Mouse (Mus musculus): ENCODE data around the gene Plppr3. TPM values are rescaled to one million over a fixed set of nuclear protein-coding genes. Genes with fewer than 3 reads are reported as not detected.

Gene Plppr3
- polyA plus RNA-seq, 1 experiment from 2014 or later, result 131 TPM

- H3K36me3 ChIP-seq (ENCODE audit: control insufficient read depth, insufficient read depth, low read length), result no peaks in the 10 kb centered on the region
- ATAC-seq (replicated peaks; ENCODE audit: low FRiP score) (no peak), DNase-seq (ENCODE audit: low spot score) (no peak)
- H3K27me3 ChIP-seq (ENCODE audit: control insufficient read depth, insufficient read depth, low read length), result no peaks in the 10 kb centered on the region
- H3K9ac ChIP-seq (ENCODE audit: low read length), result no peak overlapping the region
- no peak overlapping the region for H3K27ac ChIP-seq (ENCODE audit: low read depth, low read length)
- H3K4me2 ChIP-seq (ENCODE audit: low read depth, low read length, severe bottlenecking), result no peak overlapping the region
- peaks cover under 1% of the 10 kb centered on the region for H3K4me1 ChIP-seq (replicated peaks; ENCODE audit: control insufficient read depth, insufficient read depth, low read length)
- H3K9me3 ChIP-seq (ENCODE audit: control insufficient read depth, low read length), result no peaks in the 10 kb centered on the region
- no peak overlapping the region for H3K4me3 ChIP-seq (ENCODE audit: low read depth, low read length)
- 73% methylated on average over 5 of the region's 5 CpGs for WGBS
These were observed 27.9 kb downstream of the Plppr3 start for GRCm38 (mm10) chr10:79846553-79846952.

- Histone ChIP-seq H3K4me3 (ENCODE audit: low read depth, low read length) (no peak overlapping the region), H3K9me3 (ENCODE audit: control insufficient read depth, low read length) (no peaks in the 10 kb centered on the region), H3K4me2 (ENCODE audit: low read depth, low read length, severe bottlenecking) (no peak overlapping the region), H3K27me3 (ENCODE audit: control insufficient read depth, insufficient read depth, low read length) (no peaks in the 10 kb centered on the region), H3K9ac (ENCODE audit: low read length) (no peak overlapping the region), H3K36me3 (ENCODE audit: control insufficient read depth, insufficient read depth, low read length) (no peaks in the 10 kb centered on the region), H3K27ac (ENCODE audit: low read depth, low read length) (no peak overlapping the region), H3K4me1 (replicated peaks; ENCODE audit: control insufficient read depth, insufficient read depth, low read length) (peaks cover 6% of the 10 kb centered on the region; the same call in 1 of the 2 replicates)
- DNase-seq (ENCODE audit: low spot score) (no peak), ATAC-seq (replicated peaks; ENCODE audit: low FRiP score) (no peak)
- 82% methylated on average over 6 of the region's 6 CpGs for WGBS
These were observed 31.0 kb downstream of the Plppr3 start for GRCm38 (mm10) chr10:79843476-79843875.

DNA sequence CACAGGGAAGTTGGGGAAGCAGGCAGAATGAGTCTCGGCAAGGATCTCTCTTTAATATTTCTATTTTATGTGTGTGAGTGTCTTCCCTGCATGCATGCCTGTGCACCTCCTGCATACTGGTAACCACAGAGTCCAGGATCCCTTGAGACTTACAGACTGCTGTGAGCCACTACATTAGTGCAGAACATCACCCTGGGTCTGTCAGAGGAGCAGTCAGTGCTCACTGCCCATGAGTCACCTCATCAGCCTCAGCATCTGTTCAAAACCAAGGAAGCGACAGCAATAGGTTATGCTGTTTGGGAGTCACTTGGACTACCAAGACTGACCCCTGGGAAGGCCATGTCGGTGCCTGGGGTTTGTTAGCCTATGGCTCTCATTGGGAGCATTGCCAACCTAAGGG is 32.1 kb downstream of the Plppr3 start:
- no peak overlapping the region for H3K4me3 ChIP-seq (ENCODE audit: low read depth, low read length)
- ATAC-seq (replicated peaks; ENCODE audit: low FRiP score), result no peak
- no peaks in the 10 kb centered on the region for H3K36me3 ChIP-seq (ENCODE audit: control insufficient read depth, insufficient read depth, low read length)
- no peak overlapping the region for H3K4me2 ChIP-seq (ENCODE audit: low read depth, low read length, severe bottlenecking)
- H3K27me3 ChIP-seq (ENCODE audit: control insufficient read depth, insufficient read depth, low read length), result no peaks in the 10 kb centered on the region
- 73% methylated on average over 3 of the region's 3 CpGs for WGBS
- no peak overlapping the region for H3K27ac ChIP-seq (ENCODE audit: low read depth, low read length)
- no peak overlapping the region for H3K9ac ChIP-seq (ENCODE audit: low read length)
- DNase-seq (ENCODE audit: low spot score), result no peak
- no peaks in the 10 kb centered on the region for H3K9me3 ChIP-seq (ENCODE audit: control insufficient read depth, low read length)
- peaks cover 6% of the 10 kb centered on the region; the same call in 1 of the 2 replicates for H3K4me1 ChIP-seq (replicated peaks; ENCODE audit: control insufficient read depth, insufficient read depth, low read length)

DNA sequence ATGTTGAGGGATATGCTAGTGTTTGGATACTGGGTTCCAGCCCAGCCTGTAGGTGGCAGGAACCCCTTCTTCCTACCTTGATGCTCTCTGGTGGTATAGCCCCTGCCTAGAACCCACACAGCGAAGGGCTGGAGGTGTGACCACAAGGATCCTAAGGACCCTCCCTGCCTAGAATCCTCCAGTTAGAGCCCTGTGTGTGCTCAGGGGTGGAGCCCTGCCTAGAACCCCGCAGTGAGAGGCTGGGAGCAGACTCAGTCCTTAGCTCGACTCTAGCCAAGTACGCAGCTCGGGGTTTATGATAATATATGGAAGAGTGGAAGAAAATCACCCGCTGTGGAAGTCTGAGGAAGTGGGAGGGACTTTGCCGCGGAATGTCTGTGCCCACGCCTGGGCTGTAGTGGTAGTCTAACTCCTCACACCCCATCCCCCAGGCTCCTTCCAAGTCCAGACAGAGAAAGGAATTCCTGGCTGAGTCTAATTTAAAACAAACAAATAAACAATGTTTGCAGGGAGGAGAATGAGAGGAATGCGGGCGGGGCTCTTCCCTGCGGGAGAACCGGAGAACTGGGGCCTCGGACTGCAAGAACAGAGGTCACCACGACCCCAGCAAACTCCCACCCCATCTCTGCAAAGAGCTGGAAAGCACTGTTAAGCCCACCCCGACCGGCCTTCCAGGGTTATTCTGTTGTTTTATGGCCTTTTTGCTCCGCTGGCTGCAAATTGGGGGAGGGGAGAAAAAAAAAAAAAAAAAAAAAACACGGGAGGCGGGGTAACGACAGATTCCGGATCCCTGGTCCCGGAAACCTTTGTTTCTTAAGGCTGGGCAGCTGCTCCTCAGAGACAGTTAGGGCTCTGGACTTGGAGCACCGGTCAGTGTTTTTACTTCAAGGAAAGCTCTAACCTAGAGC is 33.5 kb downstream of the Plppr3 start:
- H3K4me3 ChIP-seq (ENCODE audit: low read depth, low read length), result peak overlapping the region; percentile 28
- H3K4me2 ChIP-seq (ENCODE audit: low read depth, low read length, severe bottlenecking), result peak overlapping the region; percentile 64
- H3K27me3 ChIP-seq (ENCODE audit: control insufficient read depth, insufficient read depth, low read length), result no peaks in the 10 kb centered on the region
- under 1% methylated on average over 24 of the region's 24 CpGs for WGBS
- peaks cover 6% of the 10 kb centered on the region; the same call in 1 of the 2 replicates for H3K4me1 ChIP-seq (replicated peaks; ENCODE audit: control insufficient read depth, insufficient read depth, low read length)
- DNase-seq (ENCODE audit: low spot score), result peak; percentile 74
- peak overlapping the region; percentile 64 for H3K9ac ChIP-seq (ENCODE audit: low read length)
- peak; percentile 88 for ATAC-seq (replicated peaks; ENCODE audit: low FRiP score)
- H3K36me3 ChIP-seq (ENCODE audit: control insufficient read depth, insufficient read depth, low read length), result no peaks in the 10 kb centered on the region
- no peaks in the 10 kb centered on the region for H3K9me3 ChIP-seq (ENCODE audit: control insufficient read depth, low read length)
- H3K27ac ChIP-seq (ENCODE audit: low read depth, low read length), result peak overlapping the region; percentile 74

DNA sequence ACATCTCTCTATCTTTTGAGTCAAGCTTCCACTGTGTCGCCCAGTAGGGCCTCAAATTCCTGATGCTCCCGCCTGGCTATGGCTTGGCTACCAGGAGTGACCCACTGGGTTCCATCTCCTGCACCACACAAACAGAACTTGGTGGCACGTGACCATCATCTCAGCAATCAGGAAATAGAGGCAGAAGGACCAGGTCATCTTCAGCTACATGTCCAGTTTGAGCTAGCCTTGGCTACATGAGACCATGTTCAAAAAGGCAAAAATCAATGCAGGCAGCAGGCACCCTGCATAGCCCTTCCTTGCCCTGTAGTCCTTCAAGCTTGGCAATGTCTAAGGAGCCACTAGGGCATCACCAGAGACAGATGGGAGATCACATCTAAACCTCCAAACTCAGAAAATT is 34.3 kb downstream of the Plppr3 start:
- 94% methylated on average over 3 of the region's 3 CpGs for WGBS
- ATAC-seq (replicated peaks; ENCODE audit: low FRiP score) (no peak), DNase-seq (ENCODE audit: low spot score) (no peak)
- Histone ChIP-seq H3K27ac (ENCODE audit: low read depth, low read length) (peak overlapping the region; percentile 74), H3K4me3 (ENCODE audit: low read depth, low read length) (no peak overlapping the region), H3K4me1 (replicated peaks; ENCODE audit: control insufficient read depth, insufficient read depth, low read length) (peaks cover 6% of the 10 kb centered on the region; the same call in 1 of the 2 replicates), H3K9ac (ENCODE audit: low read length) (no peak overlapping the region), H3K27me3 (ENCODE audit: control insufficient read depth, insufficient read depth, low read length) (no peaks in the 10 kb centered on the region), H3K9me3 (ENCODE audit: control insufficient read depth, low read length) (no peaks in the 10 kb centered on the region), H3K36me3 (ENCODE audit: control insufficient read depth, insufficient read depth, low read length) (no peaks in the 10 kb centered on the region), H3K4me2 (ENCODE audit: low read depth, low read length, severe bottlenecking) (no peak overlapping the region)

GRCm38 (mm10) chr10:79838151-79838550 is 36.3 kb downstream of the Plppr3 start:
- Histone ChIP-seq H3K27ac (ENCODE audit: low read depth, low read length) (no peak overlapping the region), H3K4me1 (replicated peaks; ENCODE audit: control insufficient read depth, insufficient read depth, low read length) (peaks cover 6% of the 10 kb centered on the region; the same call in 1 of the 2 replicates), H3K27me3 (ENCODE audit: control insufficient read depth, insufficient read depth, low read length) (no peaks in the 10 kb centered on the region), H3K36me3 (ENCODE audit: control insufficient read depth, insufficient read depth, low read length) (no peaks in the 10 kb centered on the region), H3K4me2 (ENCODE audit: low read depth, low read length, severe bottlenecking) (no peak overlapping the region), H3K9me3 (ENCODE audit: control insufficient read depth, low read length) (no peaks in the 10 kb centered on the region), H3K9ac (ENCODE audit: low read length) (no peak overlapping the region), H3K4me3 (ENCODE audit: low read depth, low read length) (no peak overlapping the region)
- 72% methylated on average over 2 of the region's 2 CpGs for WGBS
- DNase-seq (ENCODE audit: low spot score) (no peak), ATAC-seq (replicated peaks; ENCODE audit: low FRiP score) (no peak)

DNA sequence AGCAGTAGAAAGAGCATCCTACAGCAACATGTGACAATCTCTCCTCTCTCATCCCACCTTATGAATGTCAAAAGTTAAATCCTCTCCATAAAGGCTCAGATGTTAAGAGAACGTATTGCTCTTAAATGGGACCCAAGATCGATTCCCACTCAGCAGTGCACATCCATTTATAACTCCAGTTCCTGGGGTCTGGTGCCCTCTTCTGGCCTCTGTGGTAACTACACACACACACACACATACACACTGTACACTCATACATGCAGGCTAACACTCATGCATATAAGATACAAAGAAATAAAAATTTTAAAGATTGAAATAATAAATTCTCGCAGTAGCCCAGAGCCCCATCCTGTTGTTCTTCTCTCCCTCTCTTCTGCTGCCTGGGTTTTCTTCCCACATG is 37.5 kb downstream of the Plppr3 start:
- no peaks in the 10 kb centered on the region for H3K27me3 ChIP-seq (ENCODE audit: control insufficient read depth, insufficient read depth, low read length)
- WGBS, result 92% methylated on average over 3 of the region's 3 CpGs
- no peak overlapping the region for H3K9ac ChIP-seq (ENCODE audit: low read length)
- H3K36me3 ChIP-seq (ENCODE audit: control insufficient read depth, insufficient read depth, low read length), result no peaks in the 10 kb centered on the region
- no peaks in the 10 kb centered on the region for H3K9me3 ChIP-seq (ENCODE audit: control insufficient read depth, low read length)
- DNase-seq (ENCODE audit: low spot score) (no peak), ATAC-seq (replicated peaks; ENCODE audit: low FRiP score) (no peak)
- H3K4me2 ChIP-seq (ENCODE audit: low read depth, low read length, severe bottlenecking), result no peak overlapping the region
- peaks cover 6% of the 10 kb centered on the region; the same call in 1 of the 2 replicates for H3K4me1 ChIP-seq (replicated peaks; ENCODE audit: control insufficient read depth, insufficient read depth, low read length)
- H3K4me3 ChIP-seq (ENCODE audit: low read depth, low read length), result no peak overlapping the region
- H3K27ac ChIP-seq (ENCODE audit: low read depth, low read length), result no peak overlapping the region

- H3K4me3 ChIP-seq (ENCODE audit: low read depth, low read length), result no peak overlapping the region
- no peak overlapping the region for H3K9ac ChIP-seq (ENCODE audit: low read length)
- H3K4me2 ChIP-seq (ENCODE audit: low read depth, low read length, severe bottlenecking), result no peak overlapping the region
- ATAC-seq (replicated peaks; ENCODE audit: low FRiP score) (peak; percentile 51; the same call in 1 of the 2 replicates), DNase-seq (ENCODE audit: low spot score) (peak; percentile 88)
- no peaks in the 10 kb centered on the region for H3K9me3 ChIP-seq (ENCODE audit: control insufficient read depth, low read length)
- H3K36me3 ChIP-seq (ENCODE audit: control insufficient read depth, insufficient read depth, low read length), result no peaks in the 10 kb centered on the region
- no peaks in the 10 kb centered on the region for H3K27me3 ChIP-seq (ENCODE audit: control insufficient read depth, insufficient read depth, low read length)
- 25% methylated on average over 9 of the region's 9 CpGs for WGBS
- H3K27ac ChIP-seq (ENCODE audit: low read depth, low read length), result no peak overlapping the region
- H3K4me1 ChIP-seq (replicated peaks; ENCODE audit: control insufficient read depth, insufficient read depth, low read length), result no peaks in the 10 kb centered on the region
These were observed 39.5 kb downstream of the Plppr3 start for GRCm38 (mm10) chr10:79834769-79835398.

Data from forebrain, embryonic 11.5 days (tissue).